Mouse (Mus musculus): Measurements from ENCODE around the gene Lima1.

DNA sequence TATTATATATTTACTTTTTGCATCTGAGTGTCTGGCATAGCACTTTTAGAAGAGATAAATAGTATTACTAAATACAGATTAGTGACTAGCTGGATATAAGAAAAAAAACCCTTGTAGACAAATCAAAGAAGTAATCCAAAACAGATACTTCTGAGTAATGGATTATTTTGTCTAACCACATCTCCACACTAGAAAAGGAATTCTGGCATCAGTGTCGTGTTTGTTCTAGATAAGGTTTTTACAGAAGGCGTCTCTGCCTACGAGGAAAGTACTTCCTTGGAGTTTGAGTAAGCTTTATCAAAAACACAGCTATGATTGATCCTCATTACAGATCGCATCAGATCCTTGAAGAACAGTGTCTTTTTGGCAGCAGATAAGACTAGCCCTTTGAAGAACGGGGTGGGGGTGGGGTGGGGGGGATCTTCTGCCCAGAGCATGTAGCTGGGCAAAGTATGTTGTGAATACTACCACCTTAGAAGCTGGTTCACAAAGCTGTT lies 104.2 kb downstream of the Lima1 start:
- TF ChIP-seq POLR2A (IDR thresholded peaks at IDR 0.05; ENCODE audit: insufficient read depth, low read depth, low read length) (no peak), CTCF (IDR thresholded peaks at IDR 0.05; ENCODE audit: insufficient read depth, low read depth, low read length) (no peak)

All from olfactory bulb, adult 2 months (tissue).